Mouse (Mus musculus): ENCODE data around the gene Dnm3.

DNA sequence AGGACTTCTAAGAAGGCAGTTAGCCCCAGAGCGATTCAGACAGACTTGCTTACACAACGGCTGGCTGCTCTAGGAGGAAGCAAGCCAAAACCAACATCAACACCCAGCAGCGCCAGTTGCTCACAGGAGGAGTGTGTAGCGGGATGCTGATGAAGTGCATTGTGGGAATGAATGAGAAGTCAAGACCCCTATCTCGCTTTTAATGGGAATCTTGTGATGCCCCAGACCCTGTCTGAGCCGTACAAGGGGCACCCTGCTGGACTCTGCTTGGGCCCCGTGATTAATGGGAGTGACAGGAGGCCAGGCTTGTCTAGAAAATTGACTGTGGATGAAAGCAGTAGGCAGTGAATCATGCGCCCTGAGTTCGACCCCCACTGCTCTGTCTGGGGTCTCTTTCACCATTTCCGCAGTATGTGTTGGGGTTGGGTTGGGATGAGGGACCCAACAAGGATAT is 439.8 kb downstream of the Dnm3 start:
- TF ChIP-seq CTCF (IDR thresholded peaks at IDR 0.05; ENCODE audit: control insufficient read depth, insufficient read depth, low read length) (no peak), POLR2A (IDR thresholded peaks at IDR 0.05; ENCODE audit: borderline replicate concordance, control insufficient read depth, low read depth, low read length) (no peak)
